ENCODE assay signal across 14 mouse cellular contexts in the genomic region with DNA sequence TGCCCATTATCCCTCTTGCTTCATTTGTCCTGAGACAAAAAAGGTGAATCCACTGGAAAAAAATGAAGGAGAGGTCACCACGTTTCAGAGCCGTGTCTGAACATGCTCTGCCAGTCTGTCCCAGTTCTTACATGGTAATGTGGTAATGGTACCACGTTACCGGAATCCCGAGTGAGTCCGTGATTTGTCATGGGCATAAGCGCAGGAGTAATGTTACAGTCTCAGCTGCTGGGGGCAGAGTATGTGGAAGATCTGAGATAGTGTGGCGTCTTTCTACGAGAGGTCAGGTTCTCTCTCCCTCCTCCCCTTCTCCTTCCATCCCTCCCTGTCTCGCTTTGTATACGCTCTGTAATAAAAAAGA.
DNase-seq lines count a peak whose midpoint lies in the region; ATAC-seq and TF ChIP-seq lines count a peak whose summit lies in the region.
"Had no signal": no experiment of that assay in that cellular context is flagged by ENCODE, and none has a peak within 500 bp of the region (broad histone marks: within the 10 kb centered on the region; RNA-seq: fewer than 3 reads in every experiment).

No protein-coding gene starts in this region.

- intact Hi-C loops in gastrocnemius, adult 2 months (cut with DNase I), result no loop called here
- intact Hi-C loops in left cerebral cortex, adult 2 months (cut with DNase I), result no loop called here

- H3K4me1 ChIP-seq in embryonic facial prominence, embryonic 14.5 days (ENCODE audit: control insufficient read depth, insufficient read depth, low read length), result peaks cover 20% of the 10 kb centered on the region
- peaks cover 10% of the 10 kb centered on the region; the same call in 1 of the 2 replicates for H3K4me1 ChIP-seq in cerebellum, adult 2 months (ENCODE audit: control insufficient read depth, insufficient read depth, low read length)

- no peak for TF ChIP-seq POLR2A in cerebellum, adult 2 months (IDR thresholded peaks at IDR 0.05; ENCODE audit: borderline replicate concordance, insufficient read depth, low read length)

- peak overlapping the region; percentile 77 for H3K27ac ChIP-seq in gastrocnemius, adult 2 months
- H3K27ac ChIP-seq in embryonic facial prominence, embryonic 14.5 days (replicated peaks; ENCODE audit: low read depth, low read length), result peak overlapping the region; percentile 49; the same call in 1 of the 2 replicates
- no peak overlapping the region for H3K27ac ChIP-seq in cerebellum, adult 2 months (ENCODE audit: insufficient read depth, low read length)
- H3K27ac ChIP-seq in left cerebral cortex, adult 2 months, result no peak overlapping the region
- H3K27ac ChIP-seq: hindbrain, embryonic 14.5 days; midbrain, embryonic 15.5 days; neural tube, embryonic 13.5 days had no signal

- DNase-seq in gastrocnemius, adult 2 months, result peak; percentile 48
- DNase-seq in gastrocnemius, adult 8-10 months (ENCODE audit: low spot score in 2 of 2), result no peak
- DNase-seq in MN1 (ENCODE audit: low spot score), result peak; percentile 48
- peak; percentile 63 for DNase-seq in embryonic facial prominence, embryonic 14.5 days (ENCODE audit: low spot score)
- peak; percentile 37 for DNase-seq in retina, embryonic 14.5 days (ENCODE audit: low spot score)
- no peak for DNase-seq in cerebellum, adult 2 months
- no peak for DNase-seq in left cerebral cortex, adult 2 months (ENCODE audit: extremely low spot score in 1 of 2, low spot score in 2 of 2)
- DNase-seq: adrenal gland, postnatal 10 days; thymus, postnatal 14 days had no signal

- no peak overlapping the region for H3K4me2 ChIP-seq in embryonic facial prominence, embryonic 14.5 days (ENCODE audit: low read depth, low read length)
- H3K4me2 ChIP-seq: hindbrain, embryonic 14.5 days; liver, embryonic 11.5 days; midbrain, embryonic 15.5 days; neural tube, embryonic 13.5 days had no signal

- H3K9me3 ChIP-seq in embryonic facial prominence, embryonic 14.5 days (ENCODE audit: control insufficient read depth, low read length), result no peaks in the 10 kb centered on the region
- H3K9me3 ChIP-seq: midbrain, embryonic 15.5 days; neural tube, embryonic 13.5 days had no signal

- ATAC-seq in embryonic facial prominence, embryonic 14.5 days (ENCODE audit: low read depth), result no peak
- ATAC-seq: CD4-positive, CD25-positive, alpha-beta regulatory T cell, adult 4 months; midbrain, embryonic 15.5 days had no signal

- WGBS in embryonic facial prominence, embryonic 14.5 days, result 35% methylated on average over 11 of the region's 11 CpGs
- WGBS in cerebellum, adult 2 months, result 94% methylated on average over 11 of the region's 11 CpGs

- H3K27me3 ChIP-seq in embryonic facial prominence, embryonic 14.5 days (replicated peaks; ENCODE audit: control insufficient read depth, insufficient read depth, low read length), result no peaks in the 10 kb centered on the region
- peaks cover 9% of the 10 kb centered on the region; the same call in 1 of the 2 replicates for H3K27me3 ChIP-seq in cerebellum, adult 2 months (ENCODE audit: control insufficient read depth, insufficient read depth, low read length)

- no peak for TF ChIP-seq CTCF in gastrocnemius, adult 2 months (IDR thresholded peaks at IDR 0.05)
- no peak for TF ChIP-seq CTCF in cerebellum, adult 2 months (IDR thresholded peaks at IDR 0.05; ENCODE audit: borderline replicate concordance, insufficient read depth, low read depth, low read length)
- TF ChIP-seq CTCF in left cerebral cortex, adult 2 months (IDR thresholded peaks at IDR 0.05), result no peak

- H3K9ac ChIP-seq in embryonic facial prominence, embryonic 14.5 days (ENCODE audit: low read depth, low read length), result no peak overlapping the region
- H3K9ac ChIP-seq: hindbrain, embryonic 14.5 days; midbrain, embryonic 15.5 days; neural tube, embryonic 13.5 days had no signal

- peak overlapping the region; percentile 15; the same call in 1 of the 2 replicates for H3K4me3 ChIP-seq in gastrocnemius, adult 2 months
- H3K4me3 ChIP-seq in embryonic facial prominence, embryonic 14.5 days (ENCODE audit: low read depth, low read length), result no peak overlapping the region
- H3K4me3 ChIP-seq in cerebellum, adult 2 months (replicated peaks; ENCODE audit: insufficient read depth, low read depth, low read length), result no peak overlapping the region
- no peak overlapping the region for H3K4me3 ChIP-seq in left cerebral cortex, adult 2 months
- H3K4me3 ChIP-seq: midbrain, embryonic 15.5 days; neural tube, embryonic 13.5 days had no signal

- H3K36me3 ChIP-seq in embryonic facial prominence, embryonic 14.5 days (ENCODE audit: control insufficient read depth, insufficient read depth, low read length), result peaks cover 7% of the 10 kb centered on the region; the same call in 1 of the 2 replicates
- H3K36me3 ChIP-seq: midbrain, embryonic 15.5 days; neural tube, embryonic 13.5 days had no signal

Comparison
In these comparisons a context has a peak if more than half of its experiments do, and no peak if none do; other contexts are left out.
1. DNase-seq: peak in gastrocnemius, adult 2 months (single experiment), MN1 (single experiment), embryonic facial prominence, embryonic 14.5 days (single experiment) and retina, embryonic 14.5 days (single experiment); none in gastrocnemius, adult 8-10 months (0 of 2), cerebellum, adult 2 months (0 of 2) and left cerebral cortex, adult 2 months (0 of 2).
2. H3K27ac ChIP-seq: peak in gastrocnemius, adult 2 months (single experiment) and embryonic facial prominence, embryonic 14.5 days (single experiment); none in cerebellum, adult 2 months (single experiment) and left cerebral cortex, adult 2 months (single experiment).